Mouse (Mus musculus) forebrain, embryonic 14.5 days (tissue): Measurements from ENCODE around the gene Negr1. TPM values are rescaled to one million over a fixed set of nuclear protein-coding genes. Genes with fewer than 3 reads are reported as not detected.
A peak's percentile ranks its signal among the peaks of the same experiment; 100 is the strongest.

Source experiments
- ATAC-seq: fragments of 200-750 bp; cut with Nextera tagmentation; 2 replicates; pipeline ENCODE4 v1.8.0; 2017; ENCODE audit warnings: mild to moderate bottlenecking, moderate library complexity
- DNase-seq: peaks from one replicate; pipeline ENCODE4 v3.0.0-alpha.2; 2015; ENCODE audit warnings: low spot score
- H3K27ac ChIP-seq: fragments of 300-500 bp; sonication (generic); 2 replicates; pipeline ENCODE4 v1.5.1; 2014; ENCODE audit warnings: low read depth, mild to moderate bottlenecking, control low read depth, low read length, moderate library complexity
- H3K27me3 ChIP-seq: fragments of 300-500 bp; sonication (generic); replicated peaks from 2 replicates; pipeline ENCODE4 v1.6.1; 2014; ENCODE audit warnings: low read length, control low read depth, mixed read lengths; ENCODE audit not compliant: control insufficient read depth, insufficient read depth
- H3K36me3 ChIP-seq: fragments of 300-500 bp; sonication (generic); 2 replicates; pipeline ENCODE4 v1.6.1; 2014; ENCODE audit warnings: low read length, control low read depth; ENCODE audit not compliant: control insufficient read depth, insufficient read depth
- H3K4me1 ChIP-seq: fragments of 300-500 bp; sonication (generic); 2 replicates; pipeline ENCODE4 v1.6.1; 2014; ENCODE audit warnings: antibody characterized with exemption, low read length, control low read depth; ENCODE audit not compliant: control insufficient read depth, insufficient read depth
- H3K4me2 ChIP-seq: fragments of 300-500 bp; sonication (generic); 2 replicates; pipeline ENCODE4 v1.6.1; 2014; ENCODE audit warnings: mild to moderate bottlenecking, control low read depth, low read length
- H3K4me3 ChIP-seq: fragments of 300-500 bp; sonication (generic); 2 replicates; pipeline ENCODE4 v1.5.1; 2014; ENCODE audit warnings: low read depth, low read length, control low read depth
- H3K9ac ChIP-seq: fragments of 300-500 bp; sonication (generic); 2 replicates; pipeline ENCODE4 v1.6.1; 2014; ENCODE audit warnings: mild to moderate bottlenecking, low read length, control low read depth, moderate library complexity
- H3K9me3 ChIP-seq: fragments of 300-500 bp; sonication (generic); replicated peaks from 2 replicates; pipeline ENCODE4 v1.6.1; 2016; ENCODE audit warnings: low read length, control low read depth, mixed read lengths; ENCODE audit not compliant: control insufficient read depth
- WGBS: fragments of 180-500 bp; shearing (Covaris S2); extraction: QIAGEN DNeasy Blood & Tissue Kit; methylation state at CpG from one replicate; pipeline ENCODE4 v1.1.7; 2014; 5-methylcytosine and 5-hydroxymethylcytosine counted together
- polyA plus RNA-seq: library from polyadenylated mRNA; unstranded; fragments of >200 nt; fragmentation: Nextera tagmentation; extraction: Ambion mirVana; gene quantifications from 2 replicates; pipeline ENCODE4 v1.2.1, GENCODE M21; 2014

Gene Negr1
- polyA plus RNA-seq, 1 experiment from 2014 or later, result 28.3 TPM

DNA sequence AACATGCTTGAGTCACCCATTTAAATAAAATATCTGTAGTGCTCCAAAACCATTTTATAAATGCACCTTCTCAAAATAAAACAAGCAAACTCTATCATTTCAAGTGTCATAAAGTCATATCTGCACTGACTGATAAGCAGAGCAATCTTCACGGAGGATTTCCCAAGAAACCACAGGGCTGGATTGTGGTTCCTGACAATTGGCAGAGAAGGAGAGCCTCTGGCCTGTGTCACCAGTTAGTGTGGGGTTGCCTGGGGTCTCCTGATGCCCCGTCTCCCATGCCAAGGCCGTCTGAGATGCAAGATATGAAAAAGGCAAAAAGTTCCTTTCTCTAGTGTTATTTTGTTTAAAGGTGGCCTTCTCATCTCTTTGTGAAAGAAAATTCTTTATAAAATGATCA lies 77.8 kb downstream of the Negr1 start:
- ATAC-seq, result no peak
- 81% methylated on average over 3 of the region's 3 CpGs for WGBS
- H3K4me3 ChIP-seq, result no peak overlapping the region

GRCm38 (mm10) chr3:156643710-156644363 lies 82.2 kb downstream of the Negr1 start:
- DNase-seq (peak; percentile 73), ATAC-seq (peak; percentile 76)
- no peaks in the 10 kb centered on the region for H3K9me3 ChIP-seq
- no peaks in the 10 kb centered on the region for H3K4me1 ChIP-seq
- H3K9ac ChIP-seq, result no peak overlapping the region
- no peak overlapping the region for H3K27ac ChIP-seq
- 78% methylated on average over 3 of the region's 3 CpGs for WGBS
- H3K4me3 ChIP-seq, result no peak overlapping the region
- no peaks in the 10 kb centered on the region for H3K36me3 ChIP-seq
- H3K27me3 ChIP-seq, result no peaks in the 10 kb centered on the region
- H3K4me2 ChIP-seq, result no peak overlapping the region

More for the DNA sequence above, 77.8 kb downstream of the Negr1 start:
- Histone ChIP-seq H3K9me3 (no peaks in the 10 kb centered on the region), H3K4me2 (no peak overlapping the region), H3K9ac (no peak overlapping the region), H3K27me3 (no peaks in the 10 kb centered on the region), H3K4me1 (no peaks in the 10 kb centered on the region), H3K27ac (no peak overlapping the region), H3K36me3 (no peaks in the 10 kb centered on the region)
- no peak for DNase-seq

GRCm38 (mm10) chr3:156648378-156648777 lies 86.8 kb downstream of the Negr1 start:
- no peak overlapping the region for H3K4me2 ChIP-seq
- WGBS, result 76% methylated on average over 3 of the region's 3 CpGs
- no peak for ATAC-seq
- no peaks in the 10 kb centered on the region for H3K4me1 ChIP-seq
- H3K36me3 ChIP-seq, result no peaks in the 10 kb centered on the region
- H3K27ac ChIP-seq, result no peak overlapping the region
- no peak overlapping the region for H3K4me3 ChIP-seq
- no peaks in the 10 kb centered on the region for H3K9me3 ChIP-seq
- no peaks in the 10 kb centered on the region for H3K27me3 ChIP-seq
- H3K9ac ChIP-seq, result no peak overlapping the region
- no peak for DNase-seq

DNA sequence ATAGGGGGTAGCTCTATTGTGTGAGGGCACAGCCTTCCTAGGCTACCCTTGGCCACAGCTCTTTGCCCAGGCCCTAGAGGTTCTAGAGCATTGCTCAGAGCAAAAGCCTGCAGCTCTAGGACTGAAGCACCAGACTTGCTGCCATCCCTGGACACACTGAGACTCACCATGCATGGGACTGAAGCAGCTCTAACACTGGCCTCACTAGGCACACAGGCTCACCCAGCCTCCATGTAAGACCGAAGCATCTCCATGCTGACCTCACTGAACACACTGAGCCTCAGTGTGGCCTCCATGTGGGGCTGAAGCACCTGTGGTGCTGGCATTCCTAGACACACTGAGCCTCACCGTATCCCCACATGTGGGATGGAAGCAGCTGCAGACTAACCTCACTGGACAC lies 101.0 kb downstream of the Negr1 start:
- no peaks in the 10 kb centered on the region for H3K9me3 ChIP-seq
- ATAC-seq (no peak), DNase-seq (no peak)
- no peak overlapping the region for H3K27ac ChIP-seq
- no peak overlapping the region for H3K4me2 ChIP-seq
- no peaks in the 10 kb centered on the region for H3K36me3 ChIP-seq
- no peaks in the 10 kb centered on the region for H3K27me3 ChIP-seq
- H3K4me3 ChIP-seq, result no peak overlapping the region
- no peaks in the 10 kb centered on the region for H3K4me1 ChIP-seq
- H3K9ac ChIP-seq, result no peak overlapping the region
- 89% methylated on average over 2 of the region's 2 CpGs for WGBS

GRCm38 (mm10) chr3:156672560-156672959 lies 111.0 kb downstream of the Negr1 start:
- Histone ChIP-seq H3K27ac (no peak overlapping the region), H3K9ac (no peak overlapping the region), H3K4me2 (no peak overlapping the region), H3K27me3 (no peaks in the 10 kb centered on the region), H3K4me1 (no peaks in the 10 kb centered on the region), H3K4me3 (no peak overlapping the region), H3K36me3 (no peaks in the 10 kb centered on the region), H3K9me3 (no peaks in the 10 kb centered on the region)
- no peak for DNase-seq
- WGBS, result 77% methylated on average over 3 of the region's 3 CpGs
- no peak for ATAC-seq

DNA sequence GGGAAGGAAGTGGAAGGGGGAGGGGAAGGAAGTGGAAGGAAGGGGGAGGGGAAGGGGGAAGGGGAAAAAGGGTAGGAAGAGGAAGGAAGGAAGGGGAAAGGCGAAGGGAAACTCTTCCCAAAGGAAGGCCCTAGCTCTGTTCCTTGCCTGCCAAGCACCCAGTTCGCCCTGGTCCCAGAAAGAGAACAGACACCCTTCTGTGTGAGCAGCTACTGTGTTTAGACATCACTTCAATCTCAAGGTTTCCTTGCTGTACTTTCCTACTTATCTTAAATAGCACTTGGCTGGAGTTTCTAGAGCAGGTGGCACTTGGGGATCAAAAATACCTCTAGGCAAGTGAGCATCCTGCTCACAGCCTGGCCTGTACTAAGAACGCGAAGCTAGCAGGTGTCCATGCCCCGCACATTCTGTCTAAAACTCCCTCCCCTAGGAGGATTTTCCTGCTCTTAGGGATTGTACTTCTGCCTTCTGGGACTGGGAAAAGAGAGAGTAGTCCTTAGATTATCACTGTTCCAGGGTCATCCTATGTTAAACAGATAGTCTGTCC lies 128.5 kb downstream of the Negr1 start:
- WGBS, result 93% methylated on average over 5 of the region's 5 CpGs
- H3K36me3 ChIP-seq, result no peaks in the 10 kb centered on the region
- DNase-seq (no peak), ATAC-seq (no peak)
- H3K27ac ChIP-seq, result no peak overlapping the region
- H3K9ac ChIP-seq, result no peak overlapping the region
- H3K4me3 ChIP-seq, result no peak overlapping the region
- no peaks in the 10 kb centered on the region for H3K9me3 ChIP-seq
- H3K4me1 ChIP-seq, result no peaks in the 10 kb centered on the region
- no peak overlapping the region for H3K4me2 ChIP-seq
- no peaks in the 10 kb centered on the region for H3K27me3 ChIP-seq

GRCm38 (mm10) chr3:156698687-156699086 lies 137.1 kb downstream of the Negr1 start:
- H3K9ac ChIP-seq, result no peak overlapping the region
- no peak overlapping the region for H3K4me2 ChIP-seq
- H3K4me1 ChIP-seq, result no peaks in the 10 kb centered on the region
- no peak overlapping the region for H3K4me3 ChIP-seq
- no peak for ATAC-seq
- no peak for DNase-seq
- no peaks in the 10 kb centered on the region for H3K27me3 ChIP-seq
- H3K9me3 ChIP-seq, result no peaks in the 10 kb centered on the region
- no peak overlapping the region for H3K27ac ChIP-seq
- H3K36me3 ChIP-seq, result no peaks in the 10 kb centered on the region
- WGBS, result 96% methylated on average over 1 of the region's 1 CpGs

DNA sequence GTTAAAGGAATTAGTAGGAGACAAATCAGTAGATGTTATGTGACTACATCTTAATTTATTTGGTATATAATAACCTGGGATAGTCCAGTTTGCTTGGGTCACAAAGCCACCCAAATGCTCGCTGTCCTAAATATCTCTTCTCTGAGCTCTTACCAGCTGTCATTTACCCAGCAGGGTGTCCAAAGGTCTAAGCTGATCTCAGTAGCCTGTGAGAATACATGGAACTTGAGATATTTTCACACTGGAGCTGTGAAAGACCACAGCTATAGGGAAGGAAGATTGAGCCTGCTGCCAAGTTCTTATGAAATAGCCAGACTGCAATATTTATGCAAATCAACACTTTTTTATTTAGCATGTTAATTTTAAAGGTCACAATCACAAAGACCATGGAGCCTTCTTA lies 141.6 kb downstream of the Negr1 start:
- Histone ChIP-seq H3K9ac (no peak overlapping the region), H3K27me3 (no peaks in the 10 kb centered on the region), H3K4me3 (no peak overlapping the region), H3K27ac (no peak overlapping the region), H3K4me1 (no peaks in the 10 kb centered on the region), H3K9me3 (no peaks in the 10 kb centered on the region), H3K4me2 (no peak overlapping the region), H3K36me3 (no peaks in the 10 kb centered on the region)
- DNase-seq, result no peak
- ATAC-seq, result no peak
- WGBS, result 74% methylated on average over 1 of the region's 1 CpGs

GRCm38 (mm10) chr3:156710240-156710639 lies 148.6 kb downstream of the Negr1 start:
- Histone ChIP-seq H3K4me3 (no peak overlapping the region), H3K4me1 (no peaks in the 10 kb centered on the region), H3K27me3 (no peaks in the 10 kb centered on the region), H3K36me3 (no peaks in the 10 kb centered on the region), H3K4me2 (no peak overlapping the region), H3K9ac (no peak overlapping the region), H3K27ac (no peak overlapping the region), H3K9me3 (no peaks in the 10 kb centered on the region)
- 69% methylated on average over 5 of the region's 5 CpGs for WGBS
- ATAC-seq (no peak), DNase-seq (no peak)
